Mouse (Mus musculus): ENCODE results near the gene Gm12355. TPM values are rescaled to one million over a fixed set of nuclear protein-coding genes. Genes with fewer than 3 reads are reported as not detected.

Gene Gm12355
- polyA plus RNA-seq, 1 experiment: not detected

DNA sequence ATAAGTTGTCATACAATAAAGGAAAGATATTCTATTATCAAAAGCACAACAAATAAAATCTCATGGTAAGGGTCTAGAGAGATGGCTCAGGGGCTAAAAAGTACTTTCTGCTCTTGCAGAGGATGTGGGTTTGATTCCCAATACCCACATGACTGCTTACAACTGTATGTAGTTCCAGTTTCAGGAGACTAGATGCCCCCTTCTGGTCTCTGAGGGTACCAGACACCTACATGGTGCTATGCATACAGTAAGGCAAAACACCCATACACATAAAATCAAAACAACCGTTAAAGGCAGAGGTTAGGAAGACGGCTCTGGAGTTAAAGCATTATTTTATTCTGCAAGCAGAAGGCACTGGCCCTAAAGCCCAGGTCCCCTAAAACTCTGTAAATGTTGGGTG is 21.5 kb downstream of the Gm12355 start:
- no peaks in the 10 kb centered on the region for H3K36me3 ChIP-seq (ENCODE audit: control insufficient read depth, insufficient read depth, low read length)
- TF ChIP-seq POLR2A (IDR thresholded peaks at IDR 0.05; ENCODE audit: low read depth, low read length) (no peak), CTCF (IDR thresholded peaks at IDR 0.05; ENCODE audit: extremely low read depth, insufficient read length, insufficient replicate concordance, low read depth, low read length) (no peak)
- no peak overlapping the region for H3K4me3 ChIP-seq (ENCODE audit: low read depth, low read length)
- H3K4me1 ChIP-seq (ENCODE audit: control insufficient read depth, insufficient read depth, insufficient read length, low read length): peaks cover 7% of the 10 kb centered on the region
- 72% methylated on average over 2 of the region's 2 CpGs for WGBS
- peaks cover 9% of the 10 kb centered on the region for H3K27me3 ChIP-seq (ENCODE audit: control insufficient read depth, insufficient read depth, low read length)
- no peak overlapping the region for H3K27ac ChIP-seq (ENCODE audit: insufficient read depth, low read depth, low read length)

DNA sequence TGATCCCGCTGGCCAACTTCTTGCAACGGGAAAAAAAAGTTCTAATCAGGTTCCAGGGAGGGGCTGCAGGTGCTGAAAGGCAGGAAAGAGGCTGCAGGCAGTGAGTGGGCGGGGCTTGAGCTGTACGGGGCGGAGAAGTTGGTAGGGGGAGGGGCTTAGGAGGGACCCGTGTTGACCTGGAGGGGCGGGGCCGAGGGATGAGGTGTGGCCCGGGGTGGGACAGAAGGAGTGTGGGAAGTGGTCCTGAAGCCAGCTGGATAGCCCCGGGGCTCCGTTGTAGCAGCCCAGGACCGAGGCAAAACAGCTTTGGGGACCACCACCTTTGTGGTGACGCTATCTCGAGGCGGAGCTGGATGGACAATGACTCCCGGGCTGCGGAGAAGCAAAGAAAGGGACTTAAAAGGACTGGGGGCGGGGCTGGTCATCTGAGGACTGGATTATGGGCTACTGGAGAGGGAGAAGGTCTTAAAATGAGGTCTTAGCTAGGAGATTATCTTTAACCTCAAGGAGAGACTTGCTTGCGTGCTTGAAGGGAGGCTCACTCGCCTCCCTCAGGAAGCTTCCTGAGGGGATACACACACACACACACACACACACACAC is 23.3 kb downstream of the Gm12355 start:
- H3K36me3 ChIP-seq (ENCODE audit: control insufficient read depth, insufficient read depth, low read length): no peaks in the 10 kb centered on the region
- no peak overlapping the region for H3K27ac ChIP-seq (ENCODE audit: insufficient read depth, low read depth, low read length)
- peaks cover 11% of the 10 kb centered on the region for H3K27me3 ChIP-seq (ENCODE audit: control insufficient read depth, insufficient read depth, low read length)
- WGBS: 5% methylated on average over 20 of the region's 20 CpGs
- H3K4me1 ChIP-seq (ENCODE audit: control insufficient read depth, insufficient read depth, insufficient read length, low read length): peaks cover 7% of the 10 kb centered on the region
- TF ChIP-seq POLR2A (IDR thresholded peaks at IDR 0.05; ENCODE audit: low read depth, low read length) (no peak), CTCF (IDR thresholded peaks at IDR 0.05; ENCODE audit: extremely low read depth, insufficient read length, insufficient replicate concordance, low read depth, low read length) (no peak)
- H3K4me3 ChIP-seq (ENCODE audit: low read depth, low read length): peak overlapping the region; percentile 48

DNA sequence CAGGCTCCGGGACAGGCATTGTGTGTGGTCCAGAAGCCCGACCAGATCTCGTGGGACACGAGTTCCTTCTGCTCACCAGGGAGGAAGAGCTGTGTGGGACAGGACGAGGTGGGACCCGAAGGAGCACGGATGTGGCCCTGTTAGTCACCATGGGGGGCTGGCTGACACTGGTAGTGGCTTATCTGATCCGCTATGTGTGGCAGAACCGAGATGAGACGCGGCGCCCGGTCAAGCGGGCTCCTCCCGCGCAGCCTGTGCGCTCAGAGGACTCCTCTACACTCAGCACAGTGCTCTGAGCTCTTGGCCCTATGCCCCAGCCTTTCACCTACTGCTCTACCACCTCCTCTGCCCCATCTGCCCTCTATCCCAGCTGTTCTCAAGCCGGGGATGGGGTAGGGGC is 26.2 kb downstream of the Gm12355 start:
- Histone ChIP-seq H3K4me3 (ENCODE audit: low read depth, low read length) (no peak overlapping the region), H3K27me3 (ENCODE audit: control insufficient read depth, insufficient read depth, low read length) (peaks cover 11% of the 10 kb centered on the region), H3K36me3 (ENCODE audit: control insufficient read depth, insufficient read depth, low read length) (no peaks in the 10 kb centered on the region), H3K4me1 (ENCODE audit: control insufficient read depth, insufficient read depth, insufficient read length, low read length) (peaks cover 7% of the 10 kb centered on the region), H3K27ac (ENCODE audit: insufficient read depth, low read depth, low read length) (no peak overlapping the region)
- TF ChIP-seq CTCF (IDR thresholded peaks at IDR 0.05; ENCODE audit: extremely low read depth, insufficient read length, insufficient replicate concordance, low read depth, low read length) (no peak), POLR2A (IDR thresholded peaks at IDR 0.05; ENCODE audit: low read depth, low read length) (no peak)
- 27% methylated on average over 18 of the region's 18 CpGs for WGBS

DNA sequence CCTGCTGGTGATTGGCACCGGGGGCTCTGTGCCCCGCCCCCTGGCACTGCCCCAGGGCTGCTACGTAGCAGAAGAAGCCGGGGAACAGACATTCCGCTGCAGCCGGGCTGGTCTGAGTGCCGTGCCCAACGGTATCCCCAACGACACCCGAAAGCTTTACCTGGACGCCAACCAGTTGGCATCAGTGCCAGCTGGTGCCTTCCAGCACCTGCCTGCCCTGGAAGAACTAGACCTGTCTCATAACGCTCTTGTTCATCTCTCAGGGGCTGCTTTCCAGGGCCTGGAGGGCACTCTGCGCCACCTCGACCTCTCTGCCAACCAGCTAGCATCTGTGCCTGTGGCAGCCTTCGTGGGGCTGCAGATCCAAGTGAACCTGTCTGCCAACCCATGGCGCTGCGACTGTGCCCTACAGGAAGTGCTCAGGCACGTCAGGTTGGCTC is 26.6 kb downstream of the Gm12355 start:
- Histone ChIP-seq H3K27ac (ENCODE audit: insufficient read depth, low read depth, low read length) (no peak overlapping the region), H3K36me3 (ENCODE audit: control insufficient read depth, insufficient read depth, low read length) (no peaks in the 10 kb centered on the region), H3K4me3 (ENCODE audit: low read depth, low read length) (no peak overlapping the region), H3K4me1 (ENCODE audit: control insufficient read depth, insufficient read depth, insufficient read length, low read length) (peaks cover 7% of the 10 kb centered on the region), H3K27me3 (ENCODE audit: control insufficient read depth, insufficient read depth, low read length) (peaks cover 11% of the 10 kb centered on the region)
- 43% methylated on average over 18 of the region's 18 CpGs for WGBS
- TF ChIP-seq CTCF (IDR thresholded peaks at IDR 0.05; ENCODE audit: extremely low read depth, insufficient read length, insufficient replicate concordance, low read depth, low read length): no peak
- no peak for TF ChIP-seq POLR2A (IDR thresholded peaks at IDR 0.05; ENCODE audit: low read depth, low read length)

DNA sequence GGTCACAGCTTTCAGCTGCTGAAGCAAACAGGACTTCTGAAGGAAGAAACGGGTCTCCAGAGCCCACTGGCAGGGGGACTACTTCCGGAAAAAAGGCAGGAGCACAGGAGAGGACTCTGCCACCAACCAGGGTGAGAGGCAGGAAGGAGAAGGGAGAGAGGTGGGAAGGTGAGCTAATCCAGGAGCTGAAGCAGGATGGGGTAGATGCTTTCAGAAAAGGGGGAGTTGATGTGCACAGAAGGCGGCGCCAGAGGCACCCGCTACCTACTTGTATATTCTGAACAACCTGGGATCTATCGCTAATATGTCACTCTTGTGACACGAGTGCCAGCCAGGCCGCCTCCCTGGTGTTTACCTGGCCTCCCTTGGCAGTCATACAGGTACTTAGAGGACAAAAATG is 27.5 kb downstream of the Gm12355 start, which contains the start of gene Lrrc3c:
Gene Lrrc3c, plus strand, starts transcription at position 301 of the 400 bp plus-strand sequence.
- Histone ChIP-seq H3K4me3 (ENCODE audit: low read depth, low read length) (no peak within 1 kb of the TSS), H3K36me3 (ENCODE audit: control insufficient read depth, insufficient read depth, low read length) (no peaks in the 10 kb centered on the region), H3K4me1 (ENCODE audit: control insufficient read depth, insufficient read depth, insufficient read length, low read length) (peaks cover 7% of the 10 kb centered on the region), H3K27ac (ENCODE audit: insufficient read depth, low read depth, low read length) (no peak within 1 kb of the TSS), H3K27me3 (ENCODE audit: control insufficient read depth, insufficient read depth, low read length) (peaks cover 11% of the 10 kb centered on the region)
- TF ChIP-seq CTCF (IDR thresholded peaks at IDR 0.05; ENCODE audit: extremely low read depth, insufficient read length, insufficient replicate concordance, low read depth, low read length) (no peak), POLR2A (IDR thresholded peaks at IDR 0.05; ENCODE audit: low read depth, low read length) (no peak)
- 73% methylated on average over 8 of the region's 8 CpGs for WGBS

DNA sequence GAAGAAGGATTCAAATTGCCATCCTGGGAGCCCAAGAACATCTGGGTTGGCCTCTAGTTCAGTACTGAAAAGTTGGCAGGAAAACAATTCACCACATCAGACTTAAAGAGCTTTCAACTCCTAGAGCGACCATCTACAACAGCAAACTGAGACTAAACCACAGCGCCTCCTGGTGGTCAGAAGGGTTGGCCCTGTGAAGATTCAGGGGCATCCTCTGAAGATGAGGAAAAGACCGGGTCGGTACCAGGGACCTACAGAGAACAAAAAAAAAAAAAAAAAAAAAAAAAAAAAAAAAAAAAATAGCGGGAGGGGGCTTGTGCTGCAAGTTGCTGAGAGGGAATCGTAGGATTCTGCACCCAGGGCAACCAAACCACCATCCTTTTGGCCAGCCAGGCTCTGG is 28.1 kb downstream of the Gm12355 start:
- TF ChIP-seq POLR2A (IDR thresholded peaks at IDR 0.05; ENCODE audit: low read depth, low read length) (no peak), CTCF (IDR thresholded peaks at IDR 0.05; ENCODE audit: extremely low read depth, insufficient read length, insufficient replicate concordance, low read depth, low read length) (peak; percentile 86; the same call in 1 of the 2 replicates)
- H3K4me1 ChIP-seq (ENCODE audit: control insufficient read depth, insufficient read depth, insufficient read length, low read length): peaks cover 5% of the 10 kb centered on the region
- H3K27me3 ChIP-seq (ENCODE audit: control insufficient read depth, insufficient read depth, low read length): peaks cover 11% of the 10 kb centered on the region
- H3K4me3 ChIP-seq (ENCODE audit: low read depth, low read length): no peak overlapping the region
- WGBS: 22% methylated on average over 6 of the region's 6 CpGs
- no peak overlapping the region for H3K27ac ChIP-seq (ENCODE audit: insufficient read depth, low read depth, low read length)
- no peaks in the 10 kb centered on the region for H3K36me3 ChIP-seq (ENCODE audit: control insufficient read depth, insufficient read depth, low read length)

- 63% methylated on average over 3 of the region's 3 CpGs for WGBS
- H3K27me3 ChIP-seq (ENCODE audit: control insufficient read depth, insufficient read depth, low read length): peaks cover 6% of the 10 kb centered on the region; the same call in 1 of the 2 replicates
- H3K4me3 ChIP-seq (ENCODE audit: low read depth, low read length): no peak overlapping the region
- no peaks in the 10 kb centered on the region for H3K36me3 ChIP-seq (ENCODE audit: control insufficient read depth, insufficient read depth, low read length)
- TF ChIP-seq POLR2A (IDR thresholded peaks at IDR 0.05; ENCODE audit: low read depth, low read length): no peak
- TF ChIP-seq CTCF (IDR thresholded peaks at IDR 0.05; ENCODE audit: extremely low read depth, insufficient read length, insufficient replicate concordance, low read depth, low read length): no peak
- no peak overlapping the region for H3K27ac ChIP-seq (ENCODE audit: insufficient read depth, low read depth, low read length)
- no peaks in the 10 kb centered on the region for H3K4me1 ChIP-seq (ENCODE audit: control insufficient read depth, insufficient read depth, insufficient read length, low read length)
Measured at GRCm38 (mm10) chr11:98595955-98596354, 29.5 kb downstream of the Gm12355 start.

All from small intestine, adult 2 months (tissue).